Mouse (Mus musculus): Measurements from ENCODE around the gene Siah2. TPM values are rescaled to one million over a fixed set of nuclear protein-coding genes. Genes with fewer than 3 reads are reported as not detected.

Siah2 gene
- polyA plus RNA-seq, 1 experiment from 2014 or later = 5.8 TPM

DNA sequence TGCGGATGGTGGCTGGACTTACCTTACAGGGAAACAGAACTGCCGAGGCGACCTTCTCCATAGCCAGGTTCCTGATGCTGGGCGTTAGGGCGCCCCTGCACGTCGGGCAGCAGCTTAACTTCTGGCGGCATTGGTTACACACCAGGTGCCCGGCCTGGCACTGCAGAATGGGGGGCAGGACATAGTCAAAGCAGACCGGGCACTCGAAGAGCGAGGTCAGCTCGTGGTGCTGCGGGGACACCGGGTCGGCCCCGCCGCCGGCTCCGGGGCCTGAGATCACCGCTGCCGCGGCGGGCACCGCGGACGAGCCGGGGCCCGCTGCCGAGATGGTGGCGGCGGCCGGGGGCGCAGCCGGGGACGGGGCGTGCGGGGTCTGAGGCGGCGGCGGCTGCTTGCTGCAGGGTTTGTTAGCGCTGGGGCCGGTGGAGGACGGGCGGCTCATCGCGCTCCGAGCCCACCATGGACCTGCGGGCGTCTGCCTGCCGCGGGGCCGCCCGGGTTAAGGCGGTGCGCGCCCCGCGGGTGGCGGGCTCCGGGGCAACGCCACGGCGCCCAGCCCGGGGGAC is 743 bp downstream of the Siah2 start:
- H3K27me3 ChIP-seq = peaks cover 12% of the 10 kb centered on the region; the same call in 1 of the 2 replicates
- H3K9ac ChIP-seq (replicated peaks) = peak overlapping the region; percentile 91
- H3K4me1 ChIP-seq (replicated peaks) = peaks cover 21% of the 10 kb centered on the region
- under 1% methylated on average over 63 of the region's 65 CpGs for WGBS
- peak overlapping the region; percentile 90 for H3K4me2 ChIP-seq (replicated peaks)
- peak overlapping the region; percentile 73 for H3K4me3 ChIP-seq (replicated peaks)
- peak overlapping the region; percentile 82 for H3K27ac ChIP-seq
- H3K36me3 ChIP-seq = no peaks in the 10 kb centered on the region
- no peaks in the 10 kb centered on the region for H3K9me3 ChIP-seq
- peak; percentile 10 for ATAC-seq

DNA sequence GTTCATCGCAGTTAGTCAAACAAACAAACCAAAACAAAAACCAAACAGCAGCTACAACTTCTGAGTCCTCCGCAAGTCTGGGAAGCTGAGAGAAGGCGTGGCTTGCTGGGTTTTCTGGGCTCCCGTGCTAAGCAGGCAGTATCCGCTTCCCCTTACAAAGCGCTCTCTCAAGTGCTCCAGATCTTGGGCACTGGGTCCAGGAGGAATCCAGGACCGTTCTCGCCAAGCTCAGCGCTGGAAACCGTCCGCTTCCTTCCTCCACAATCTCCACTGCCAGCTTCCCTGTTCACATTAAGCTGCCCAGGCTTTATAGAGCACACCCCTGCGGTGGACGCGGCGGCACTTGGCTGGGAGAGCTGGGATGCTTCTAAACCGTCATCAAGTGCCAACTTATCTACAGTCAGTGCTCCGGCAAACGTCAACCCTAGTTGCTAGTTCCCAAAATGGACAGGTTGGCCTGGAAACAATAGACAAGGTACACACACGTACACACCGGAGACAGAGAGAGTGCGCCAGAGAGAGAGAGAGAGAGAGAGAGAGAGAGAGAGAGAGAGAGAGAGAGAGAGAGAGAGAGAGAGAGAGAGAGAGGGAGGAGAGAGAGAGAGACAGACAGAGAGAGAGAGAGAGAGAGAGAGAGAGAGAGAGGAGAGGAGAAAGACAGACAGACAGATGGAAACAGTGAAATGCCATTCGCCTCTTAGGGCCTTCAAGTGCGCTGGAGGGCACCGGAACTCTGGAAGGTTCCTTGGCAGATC is 1.4 kb downstream of the Siah2 start:
- peak overlapping the region; percentile 73 for H3K4me3 ChIP-seq (replicated peaks)
- no peaks in the 10 kb centered on the region for H3K36me3 ChIP-seq
- peaks cover 21% of the 10 kb centered on the region for H3K4me1 ChIP-seq (replicated peaks)
- peak overlapping the region; percentile 90 for H3K4me2 ChIP-seq (replicated peaks)
- H3K9ac ChIP-seq (replicated peaks) = peak overlapping the region; percentile 91
- WGBS = under 1% methylated on average over 24 of the region's 24 CpGs
- H3K9me3 ChIP-seq = no peaks in the 10 kb centered on the region
- peak overlapping the region; percentile 82 for H3K27ac ChIP-seq
- peaks cover 12% of the 10 kb centered on the region; the same call in 1 of the 2 replicates for H3K27me3 ChIP-seq
- ATAC-seq = peak; percentile 2; the same call in 1 of the 2 replicates

DNA sequence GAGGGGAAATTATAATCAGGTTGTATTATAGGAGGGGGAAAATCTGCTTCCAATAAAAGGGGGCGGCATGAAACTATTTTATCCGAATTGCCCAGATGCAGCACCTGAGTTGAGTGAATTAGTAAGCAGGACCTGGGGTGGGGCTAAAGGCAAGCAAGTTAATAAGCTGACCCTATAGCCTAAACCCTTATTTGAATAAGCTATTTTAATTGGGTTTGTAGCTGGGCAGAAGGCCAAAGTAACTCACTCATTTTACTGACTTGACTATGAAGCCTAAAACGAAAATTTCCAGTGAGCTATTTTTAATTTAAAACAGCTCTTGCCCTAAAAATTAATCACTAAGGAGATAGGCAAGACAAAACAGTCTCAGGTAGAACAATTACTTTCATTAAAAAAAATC is 2.5 kb downstream of the Siah2 start:
- Histone ChIP-seq H3K36me3 (no peaks in the 10 kb centered on the region), H3K9ac (replicated peaks) (no peak overlapping the region), H3K4me3 (replicated peaks) (peak overlapping the region; percentile 73; the same call in 1 of the 2 replicates), H3K27me3 (peaks cover 12% of the 10 kb centered on the region; the same call in 1 of the 2 replicates), H3K9me3 (no peaks in the 10 kb centered on the region), H3K27ac (no peak overlapping the region), H3K4me1 (replicated peaks) (peaks cover 21% of the 10 kb centered on the region), H3K4me2 (replicated peaks) (peak overlapping the region; percentile 90)
- 42% methylated on average over 3 of the region's 3 CpGs for WGBS
- no peak for ATAC-seq

DNA sequence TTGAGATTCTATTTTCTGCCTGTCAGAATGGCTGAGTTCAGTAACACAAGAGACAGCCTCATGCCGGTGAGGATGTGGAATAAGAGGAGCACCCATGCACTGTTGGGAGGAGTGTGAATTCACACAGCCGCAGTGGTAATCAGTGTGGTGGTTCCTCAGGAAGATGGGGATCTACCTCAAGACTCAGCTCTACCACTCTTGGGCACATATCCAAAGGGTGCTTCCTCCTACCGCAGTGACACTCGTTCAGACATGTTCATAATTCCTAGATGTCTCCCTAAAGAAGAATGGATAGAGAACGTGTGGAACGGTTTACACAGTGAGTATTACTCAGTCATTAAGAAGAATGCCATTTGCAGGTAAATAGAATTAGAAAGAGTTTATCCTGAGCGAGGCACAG is 3.1 kb downstream of the Siah2 start:
- 78% methylated on average over 7 of the region's 7 CpGs for WGBS
- no peak overlapping the region for H3K9ac ChIP-seq (replicated peaks)
- peak overlapping the region; percentile 90; the same call in 1 of the 2 replicates for H3K4me2 ChIP-seq (replicated peaks)
- no peaks in the 10 kb centered on the region for H3K36me3 ChIP-seq
- no peak overlapping the region for H3K27ac ChIP-seq
- H3K4me1 ChIP-seq (replicated peaks) = peaks cover 21% of the 10 kb centered on the region
- H3K9me3 ChIP-seq = no peaks in the 10 kb centered on the region
- H3K4me3 ChIP-seq (replicated peaks) = no peak overlapping the region
- peaks cover 12% of the 10 kb centered on the region; the same call in 1 of the 2 replicates for H3K27me3 ChIP-seq
- ATAC-seq = no peak

DNA sequence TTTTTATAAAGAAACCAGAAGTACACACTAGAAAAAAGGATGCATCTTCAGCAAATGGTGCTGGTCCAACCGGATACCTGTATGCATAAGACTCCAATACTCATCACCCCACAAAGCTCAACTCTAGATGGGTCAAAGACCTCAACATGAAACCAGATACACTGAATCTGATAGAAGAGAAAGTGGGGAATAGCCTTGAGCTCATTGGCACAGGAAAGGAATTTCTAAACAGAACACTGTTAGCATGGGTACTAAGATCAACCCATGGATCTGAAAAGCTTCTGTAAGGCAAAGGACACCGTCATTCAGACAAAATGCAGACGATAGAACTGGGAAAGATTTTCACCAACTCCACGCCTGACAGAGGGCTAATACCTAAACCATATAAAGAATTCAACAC is 3.6 kb downstream of the Siah2 start:
- no peak overlapping the region for H3K9ac ChIP-seq (replicated peaks)
- H3K4me2 ChIP-seq (replicated peaks) = no peak overlapping the region
- peaks cover 9% of the 10 kb centered on the region; the same call in 1 of the 2 replicates for H3K27me3 ChIP-seq
- ATAC-seq = no peak
- H3K36me3 ChIP-seq = no peaks in the 10 kb centered on the region
- no peak overlapping the region for H3K4me3 ChIP-seq (replicated peaks)
- peaks cover 21% of the 10 kb centered on the region for H3K4me1 ChIP-seq (replicated peaks)
- 93% methylated on average over 4 of the region's 4 CpGs for WGBS
- no peaks in the 10 kb centered on the region for H3K9me3 ChIP-seq
- H3K27ac ChIP-seq = no peak overlapping the region

DNA sequence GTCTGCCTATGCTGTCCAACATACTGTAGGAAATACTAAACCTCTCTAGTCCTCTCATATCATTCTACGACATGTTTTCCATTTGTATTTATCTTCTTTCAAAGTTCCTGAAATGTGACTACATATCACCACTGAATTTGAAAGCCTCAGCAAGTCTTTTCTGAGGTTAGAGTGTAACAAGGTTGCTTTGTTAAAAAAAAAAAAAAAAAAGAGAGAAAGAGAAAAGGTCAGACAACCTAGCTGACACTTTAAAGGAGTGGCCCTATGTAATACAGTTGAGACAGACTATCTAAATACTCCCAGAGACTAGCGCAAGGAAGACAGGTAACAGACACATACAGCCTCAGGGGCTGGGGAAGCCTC is 5.3 kb downstream of the Siah2 start:
- ATAC-seq = no peak
- Histone ChIP-seq H3K4me1 (replicated peaks) (peaks cover 17% of the 10 kb centered on the region), H3K27me3 (peaks cover 9% of the 10 kb centered on the region; the same call in 1 of the 2 replicates), H3K9ac (replicated peaks) (no peak overlapping the region), H3K36me3 (no peaks in the 10 kb centered on the region), H3K27ac (no peak overlapping the region), H3K4me3 (replicated peaks) (no peak overlapping the region), H3K4me2 (replicated peaks) (no peak overlapping the region), H3K9me3 (no peaks in the 10 kb centered on the region)
- WGBS = 94% methylated on average over 2 of the region's 2 CpGs

DNA sequence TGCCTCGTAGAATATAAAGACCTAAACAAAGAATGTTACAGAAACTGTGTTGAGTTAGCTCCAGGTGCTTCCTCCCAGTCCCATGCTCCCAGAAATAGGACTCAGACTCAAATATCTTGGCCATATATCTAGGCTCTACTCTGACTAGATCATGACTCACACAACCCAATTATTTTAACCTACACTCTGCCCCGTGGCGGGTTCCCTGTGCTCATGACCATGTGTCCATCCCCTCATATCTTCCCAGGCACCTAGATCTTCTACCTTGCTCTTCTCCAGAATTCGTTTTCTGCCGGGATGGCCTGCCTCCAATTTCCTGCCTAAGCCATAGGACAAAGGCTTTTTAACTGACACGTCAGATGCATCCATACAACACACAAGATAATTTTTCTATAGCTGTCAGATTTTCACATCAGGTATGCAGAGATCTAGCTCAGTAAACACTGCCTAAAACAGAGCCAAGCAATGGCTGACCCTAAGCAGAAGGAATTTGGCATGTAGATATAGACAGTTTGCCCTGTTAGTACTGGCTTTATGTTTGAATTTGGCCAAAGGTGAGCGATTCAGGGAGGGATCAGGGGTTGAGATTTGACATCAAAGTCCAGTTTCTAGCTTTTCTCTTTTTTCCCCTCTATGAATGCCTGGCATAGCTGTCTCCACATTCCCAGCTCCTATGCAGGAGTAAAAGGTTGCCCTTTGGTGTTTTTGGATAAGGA is 5.8 kb downstream of the Siah2 start:
- Histone ChIP-seq H3K9me3 (no peaks in the 10 kb centered on the region), H3K4me1 (replicated peaks) (peaks cover 17% of the 10 kb centered on the region), H3K9ac (replicated peaks) (no peak overlapping the region), H3K4me2 (replicated peaks) (no peak overlapping the region), H3K27ac (no peak overlapping the region), H3K4me3 (replicated peaks) (no peak overlapping the region), H3K27me3 (peaks cover 9% of the 10 kb centered on the region; the same call in 1 of the 2 replicates), H3K36me3 (no peaks in the 10 kb centered on the region)
- WGBS = 90% methylated on average over 7 of the region's 7 CpGs
- no peak for ATAC-seq

DNA sequence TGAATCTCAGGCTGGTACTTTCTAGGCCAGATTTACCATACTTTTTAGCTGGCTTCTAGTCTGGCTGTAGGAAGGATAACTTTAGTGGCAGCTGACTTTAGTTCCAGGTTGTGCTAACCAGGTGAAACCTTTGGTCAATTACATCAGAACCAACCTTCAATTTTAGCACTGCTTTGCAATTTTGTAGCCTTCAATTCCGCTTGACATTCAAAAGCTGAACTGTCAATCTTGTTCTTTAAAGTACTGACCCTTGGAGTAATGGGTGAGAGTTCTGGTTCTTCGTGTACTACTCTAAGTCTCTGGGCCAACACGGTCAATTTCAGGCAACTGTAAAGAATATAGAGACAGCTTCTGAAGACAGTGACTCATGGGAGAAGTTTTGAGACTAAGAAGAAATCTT is 6.8 kb downstream of the Siah2 start:
- Histone ChIP-seq H3K4me2 (replicated peaks) (no peak overlapping the region), H3K9me3 (no peaks in the 10 kb centered on the region), H3K9ac (replicated peaks) (no peak overlapping the region), H3K27ac (no peak overlapping the region), H3K4me3 (replicated peaks) (no peak overlapping the region), H3K4me1 (replicated peaks) (peaks cover 15% of the 10 kb centered on the region), H3K27me3 (peaks cover 9% of the 10 kb centered on the region; the same call in 1 of the 2 replicates), H3K36me3 (no peaks in the 10 kb centered on the region)
- 92% methylated on average over 3 of the region's 3 CpGs for WGBS
- ATAC-seq = no peak

DNA sequence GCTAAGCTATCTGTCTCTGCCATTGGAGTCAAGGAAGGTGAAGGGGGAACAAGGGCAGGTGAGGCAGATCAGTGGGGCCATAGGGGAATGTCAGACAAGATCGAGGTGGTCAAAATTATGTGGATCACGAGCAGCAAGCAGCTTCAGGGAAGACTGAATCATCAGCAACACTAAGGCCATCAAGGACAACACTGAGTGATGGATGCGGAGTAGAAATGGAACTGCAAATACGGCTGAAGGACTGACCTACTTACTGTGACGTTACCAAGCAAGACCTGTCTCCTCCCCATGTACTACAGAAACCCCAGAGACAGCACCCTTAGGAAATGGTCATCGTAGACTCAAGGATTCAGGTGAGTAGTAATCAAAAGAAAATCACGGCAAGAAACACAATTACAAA is 8.9 kb downstream of the Siah2 start:
- Histone ChIP-seq H3K36me3 (no peaks in the 10 kb centered on the region), H3K4me2 (replicated peaks) (no peak overlapping the region), H3K4me3 (replicated peaks) (no peak overlapping the region), H3K27ac (no peak overlapping the region), H3K9me3 (no peaks in the 10 kb centered on the region), H3K4me1 (replicated peaks) (peaks cover 18% of the 10 kb centered on the region), H3K9ac (replicated peaks) (no peak overlapping the region), H3K27me3 (no peaks in the 10 kb centered on the region)
- 90% methylated on average over 7 of the region's 7 CpGs for WGBS
- no peak for ATAC-seq

DNA sequence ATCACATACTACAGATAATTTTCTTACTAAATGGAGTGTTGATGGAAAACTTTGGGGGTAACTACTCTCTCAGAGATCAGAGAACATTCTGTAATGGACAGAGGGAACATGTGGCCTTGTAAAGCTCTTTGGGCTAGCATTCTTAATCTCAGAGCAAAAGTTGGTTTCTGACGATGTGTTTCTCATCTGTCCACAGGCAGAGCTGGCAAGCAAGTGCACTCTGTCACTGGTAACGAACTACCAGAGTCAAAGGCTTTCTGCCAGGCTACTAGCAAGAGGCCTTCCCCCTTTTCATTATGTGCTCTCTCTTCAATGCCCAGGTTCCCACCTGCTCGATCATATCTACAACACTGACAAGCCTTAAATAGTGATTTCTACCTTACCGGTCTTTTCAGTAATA is 9.9 kb downstream of the Siah2 start:
- no peak overlapping the region for H3K27ac ChIP-seq
- peaks cover 25% of the 10 kb centered on the region for H3K4me1 ChIP-seq (replicated peaks)
- H3K9ac ChIP-seq (replicated peaks) = no peak overlapping the region
- 82% methylated on average over 4 of the region's 4 CpGs for whole genome bisulfite sequencing
- no peaks in the 10 kb centered on the region for H3K27me3 ChIP-seq
- H3K9me3 ChIP-seq = no peaks in the 10 kb centered on the region
- H3K36me3 ChIP-seq = no peaks in the 10 kb centered on the region
- no peak for ATAC-seq
- H3K4me2 ChIP-seq (replicated peaks) = no peak overlapping the region
- no peak overlapping the region for H3K4me3 ChIP-seq (replicated peaks)

DNA sequence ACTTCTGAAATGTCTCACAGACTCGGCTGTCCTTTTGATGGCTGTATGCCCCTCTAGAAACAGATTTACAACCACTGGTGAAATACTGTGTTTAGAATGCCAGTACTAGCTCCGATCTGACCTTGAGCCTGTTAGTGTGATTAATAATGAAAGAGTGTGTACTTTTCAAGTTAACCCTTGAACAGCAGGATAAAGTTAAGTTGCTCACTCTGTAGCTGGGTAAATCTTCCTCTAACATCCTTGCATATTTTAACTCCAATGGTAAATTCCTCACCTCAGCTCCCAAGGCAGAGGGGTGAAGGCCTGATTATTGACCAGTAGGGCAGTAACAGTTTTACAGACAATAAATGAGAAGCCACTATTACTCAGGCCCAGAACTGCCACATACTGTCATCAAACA is 10.4 kb downstream of the Siah2 start:
- no peaks in the 10 kb centered on the region for H3K27me3 ChIP-seq

More for the DNA sequence above, 10.4 kb downstream of the Siah2 start:
- ATAC-seq = no peak
- H3K9me3 ChIP-seq = no peaks in the 10 kb centered on the region
- no peak overlapping the region for H3K9ac ChIP-seq (replicated peaks)
- H3K4me3 ChIP-seq (replicated peaks) = no peak overlapping the region
- WGBS = 49% methylated on average over 2 of the region's 2 CpGs
- no peaks in the 10 kb centered on the region for H3K36me3 ChIP-seq
- H3K27ac ChIP-seq = no peak overlapping the region
- H3K4me1 ChIP-seq (replicated peaks) = peaks cover 25% of the 10 kb centered on the region
- no peak overlapping the region for H3K4me2 ChIP-seq (replicated peaks)

Measured in midbrain, embryonic 13.5 days (tissue).